20 mouse cellular contexts compared by ENCODE assay signal in the genomic region with DNA sequence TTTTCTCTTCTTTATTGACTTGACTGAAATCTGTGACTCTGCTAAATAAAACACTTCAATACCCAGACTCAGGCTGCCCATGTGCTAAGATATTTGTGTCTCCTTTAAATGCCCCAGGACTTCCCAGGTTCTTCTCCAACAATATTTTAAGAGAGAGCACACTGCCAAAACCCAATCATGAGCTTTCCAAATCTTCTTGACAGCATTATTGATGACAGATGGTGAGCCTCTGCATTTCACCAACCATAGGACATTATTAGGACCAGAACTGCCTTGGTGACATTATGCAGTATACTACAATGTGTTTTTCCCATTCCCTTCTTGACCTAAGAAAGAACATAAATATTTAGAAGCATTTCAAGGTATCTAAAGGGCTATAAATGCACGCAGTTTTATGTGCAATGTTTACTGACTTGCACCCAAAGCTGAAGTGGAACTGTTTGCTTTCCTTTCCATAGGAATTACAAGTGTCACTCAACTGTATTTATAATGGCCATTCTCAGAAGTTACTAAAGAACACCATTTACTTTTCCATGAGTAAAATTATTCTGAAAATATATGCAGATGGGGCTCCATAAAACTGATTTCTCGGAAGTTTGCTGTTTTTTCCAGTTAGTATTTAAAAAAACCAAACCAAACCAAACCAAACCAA.
DNase-seq lines count a peak whose midpoint lies in the region; ATAC-seq and TF ChIP-seq lines count a peak whose summit lies in the region.
"Had no signal": no experiment of that assay in that cellular context is flagged by ENCODE, and none has a peak within 500 bp of the region (broad histone marks: within the 10 kb centered on the region; RNA-seq: fewer than 3 reads in every experiment).

No protein-coding gene starts in this region.

- no peak overlapping the region for H3K27ac ChIP-seq in intestine, postnatal 0 days (ENCODE audit: low read depth, low read length)
- H3K27ac ChIP-seq: forebrain, embryonic 15.5 days; heart, embryonic 13.5 days had no signal

- DNase-seq in cerebellum, adult 8-10 months = peak; percentile 20
- no peak for DNase-seq in cerebellum, postnatal 25 days
- peak; percentile 3 for DNase-seq in 3T3-L1 (ENCODE audit: low read depth, low spot score)
- peak; percentile 34 for DNase-seq in NIH3T3 (ENCODE audit: low read depth)
- peak; percentile 51 for DNase-seq in cerebellum, adult 9-11 months
- DNase-seq in urinary bladder, postnatal 10 days (ENCODE audit: low spot score) = no peak
- DNase-seq: adrenal gland, adult 2 months; adrenal gland, postnatal 25 days; B cell, adult 2 months; gastrocnemius, postnatal 36 days; heart, adult 11 months; heart, postnatal 36 days; kidney, adult 11 months had no signal

- no peaks in the 10 kb centered on the region for H3K36me3 ChIP-seq in intestine, postnatal 0 days (ENCODE audit: control insufficient read depth, insufficient read depth)
- H3K36me3 ChIP-seq: forebrain, embryonic 15.5 days; G1E; heart, embryonic 13.5 days had no signal

- H3K27me3 ChIP-seq in intestine, postnatal 0 days (replicated peaks; ENCODE audit: control insufficient read depth, insufficient read depth, low read length) = no peaks in the 10 kb centered on the region
- H3K27me3 ChIP-seq: forebrain, embryonic 15.5 days; heart, embryonic 13.5 days had no signal

- ATAC-seq in intestine, postnatal 0 days = no peak
- ATAC-seq: CD4-positive, CD25-positive, alpha-beta regulatory T cell, adult 4 months; forebrain, embryonic 15.5 days; hindbrain, embryonic 16.5 days; inflammation-experienced regulatory T-cells, adult 6 months had no signal

- 61% methylated on average over 2 of the region's 2 CpGs for WGBS in intestine, postnatal 0 days

- H3K9ac ChIP-seq in intestine, postnatal 0 days (ENCODE audit: low read depth, low read length) = no peak overlapping the region
- H3K9ac ChIP-seq: forebrain, embryonic 15.5 days; heart, embryonic 13.5 days had no signal

- no peak overlapping the region for H3K4me2 ChIP-seq in intestine, postnatal 0 days (replicated peaks; ENCODE audit: low read depth)
- H3K4me2 ChIP-seq: forebrain, embryonic 15.5 days; heart, embryonic 13.5 days had no signal

- no peaks in the 10 kb centered on the region for H3K4me1 ChIP-seq in intestine, postnatal 0 days (replicated peaks; ENCODE audit: control insufficient read depth, insufficient read depth, low read length)
- H3K4me1 ChIP-seq: forebrain, embryonic 15.5 days; heart, embryonic 13.5 days had no signal

- no peaks in the 10 kb centered on the region for H3K9me3 ChIP-seq in intestine, postnatal 0 days (ENCODE audit: control insufficient read depth)
- H3K9me3 ChIP-seq: forebrain, embryonic 15.5 days; heart, embryonic 13.5 days had no signal

- no peak overlapping the region for H3K4me3 ChIP-seq in intestine, postnatal 0 days (ENCODE audit: low read depth, low read length)
- H3K4me3 ChIP-seq: forebrain, embryonic 15.5 days; heart, embryonic 13.5 days had no signal

- no peak for TF ChIP-seq CTCF in intestine, postnatal 0 days (IDR thresholded peaks at IDR 0.05; ENCODE audit: low read depth)

Comparison
In these comparisons a context has a peak if more than half of its experiments do, and no peak if none do; other contexts are left out.
1. DNase-seq: peak in cerebellum, adult 8-10 months (single experiment), 3T3-L1 (single experiment), NIH3T3 (single experiment) and cerebellum, adult 9-11 months (single experiment); none in cerebellum, postnatal 25 days (0 of 2) and urinary bladder, postnatal 10 days (single experiment).